Mouse (Mus musculus): ENCODE measurements around the gene Hmgxb4.
A peak's percentile ranks its signal among the peaks of the same experiment; 100 is the strongest.
"Not testable (repeated sequence)": the region's sequence is repeated elsewhere in the genome, so short reads cannot be mapped to it uniquely, and the experiment has no call there.

Gene Hmgxb4

DNA sequence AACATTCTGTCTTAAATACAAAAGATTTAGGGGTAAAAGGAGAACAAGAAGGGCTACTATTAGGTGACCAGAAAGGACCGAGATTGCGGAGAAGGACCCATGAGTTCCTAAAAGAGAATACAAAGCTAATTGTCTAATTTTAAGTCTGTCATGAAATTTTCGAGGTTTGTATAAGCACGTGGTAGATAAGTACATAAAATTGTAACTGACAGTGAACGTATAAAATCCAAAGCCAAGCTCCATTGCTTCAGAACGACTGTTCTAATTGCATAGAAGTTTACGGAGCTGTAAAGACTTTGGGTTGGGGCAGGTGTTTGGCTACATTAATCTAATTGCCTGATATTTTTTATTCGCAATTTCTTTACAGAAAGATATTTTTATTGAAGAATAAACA, at the start of gene Hmgxb4:
TSS of gene Hmgxb4 (plus strand) at position 276 of the 394 bp plus-strand sequence.
- no peak for DNase-seq (ENCODE audit: low read depth in 2 of 2, low spot score in 2 of 2)

DNA sequence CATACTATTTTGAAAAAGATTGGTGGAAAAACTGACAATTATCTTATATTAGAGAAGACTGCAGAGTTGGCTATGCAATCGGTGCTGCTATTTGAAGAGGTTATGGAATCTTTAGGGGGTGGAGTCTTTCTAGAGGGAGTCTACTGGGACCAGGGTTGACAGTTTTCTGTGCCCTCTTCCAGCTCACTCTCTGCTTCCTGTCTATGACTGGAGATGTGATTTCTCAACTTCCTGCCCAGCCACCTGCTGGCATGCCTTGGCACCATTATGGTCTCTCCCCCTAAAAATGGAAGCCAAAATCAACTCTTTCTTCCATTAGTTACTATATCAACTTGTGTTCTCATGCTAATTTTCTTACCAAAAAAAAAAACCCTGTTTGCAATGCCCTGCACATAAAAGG, 43.7 kb upstream of the Hmgxb4 start:
- DNase-seq (ENCODE audit: low read depth in 2 of 2, low spot score in 2 of 2), result no peak

DNA sequence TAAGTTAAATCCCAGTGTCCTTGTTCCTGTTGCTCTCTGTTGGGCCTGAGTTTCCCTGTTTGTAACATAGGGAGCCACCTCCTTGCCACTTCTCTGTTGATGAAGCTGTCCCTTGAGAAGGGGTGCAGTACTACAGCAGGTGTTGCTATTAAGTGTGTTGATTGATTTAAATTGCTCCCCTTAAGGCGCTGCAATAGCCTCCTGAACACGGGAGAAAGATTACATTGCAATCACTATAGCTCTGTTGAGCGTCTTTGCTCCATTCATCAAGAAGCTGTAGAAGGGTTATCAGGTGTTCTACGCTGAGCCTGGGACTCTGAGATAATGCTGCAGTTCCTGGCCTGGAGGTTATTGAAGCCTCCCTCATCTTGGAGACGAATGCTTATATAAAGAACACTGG, 29.2 kb upstream of the Hmgxb4 start:
- no peak for DNase-seq (ENCODE audit: low read depth in 2 of 2, low spot score in 2 of 2)

DNA sequence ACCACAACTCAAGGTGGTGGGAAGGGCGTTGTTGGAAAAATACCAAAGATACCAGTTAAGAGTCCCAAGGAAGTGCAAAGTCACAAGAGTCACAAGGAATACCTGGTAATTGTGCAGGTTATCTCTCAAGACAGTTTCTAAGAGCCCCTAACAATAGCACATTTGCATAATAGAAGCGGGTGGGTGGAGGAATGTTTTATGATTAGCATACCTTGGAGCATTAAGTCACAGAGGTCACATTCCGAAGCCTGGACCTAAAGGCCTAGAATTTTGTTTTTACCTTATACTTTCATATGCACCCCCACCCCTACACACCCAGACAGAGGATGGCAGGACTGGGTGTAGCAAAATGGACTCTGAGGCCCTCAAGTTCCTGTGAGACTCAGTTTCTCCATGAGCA, 22.9 kb upstream of the Hmgxb4 start:
- DNase-seq (ENCODE audit: low read depth in 2 of 2, low spot score in 2 of 2), result not testable (repeated sequence)

DNA sequence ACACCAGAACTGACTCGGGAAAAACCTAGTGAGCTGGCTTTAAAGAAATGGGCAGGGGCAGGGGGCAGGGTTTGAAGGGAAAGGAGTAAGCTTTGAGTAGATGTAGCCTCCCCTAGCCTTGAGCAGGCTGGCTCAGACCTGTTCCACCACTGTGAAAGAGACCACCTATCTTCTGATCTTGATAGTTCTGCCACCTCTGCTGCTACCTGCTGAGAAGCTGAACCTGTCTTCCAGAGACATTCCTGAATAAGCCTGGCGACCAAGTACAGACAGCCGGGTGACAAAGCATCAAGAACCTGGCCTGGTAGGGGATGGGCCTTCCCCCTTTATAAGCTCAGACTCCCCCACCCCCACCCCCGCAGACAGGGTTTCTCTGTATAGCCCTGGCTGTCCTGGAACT, 21.5 kb upstream of the Hmgxb4 start:
- no peak for DNase-seq (ENCODE audit: low read depth in 2 of 2, low spot score in 2 of 2)

DNA sequence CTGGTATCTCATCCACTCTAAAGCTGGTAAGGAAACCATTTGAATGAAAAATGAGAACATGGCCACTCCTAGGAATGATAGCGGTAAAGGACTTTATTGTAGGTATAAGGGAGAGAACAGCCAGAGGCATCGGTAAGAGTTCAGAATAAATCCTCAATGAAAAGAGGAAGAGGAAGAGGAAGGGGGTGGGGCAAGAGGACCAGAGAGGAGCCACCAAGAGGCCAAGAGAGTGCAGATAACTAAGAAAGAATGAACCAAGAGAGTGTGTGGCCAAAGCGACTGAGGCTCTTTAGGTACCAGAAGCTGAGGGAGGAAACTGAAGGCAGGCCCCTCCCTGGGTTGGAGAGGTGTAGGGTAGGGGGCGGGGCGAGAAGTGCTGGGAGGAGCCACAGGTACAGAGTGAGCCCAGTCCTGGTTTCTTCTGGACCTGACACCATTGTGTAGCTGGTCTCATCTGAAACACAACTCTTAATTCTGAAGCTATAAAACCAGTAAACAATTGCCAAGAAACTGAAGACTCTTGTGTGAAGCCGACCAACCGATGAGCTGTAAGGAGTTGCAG, 20.8 kb upstream of the Hmgxb4 start:
- DNase-seq (ENCODE audit: low read depth in 2 of 2, low spot score in 2 of 2), result no peak

DNA sequence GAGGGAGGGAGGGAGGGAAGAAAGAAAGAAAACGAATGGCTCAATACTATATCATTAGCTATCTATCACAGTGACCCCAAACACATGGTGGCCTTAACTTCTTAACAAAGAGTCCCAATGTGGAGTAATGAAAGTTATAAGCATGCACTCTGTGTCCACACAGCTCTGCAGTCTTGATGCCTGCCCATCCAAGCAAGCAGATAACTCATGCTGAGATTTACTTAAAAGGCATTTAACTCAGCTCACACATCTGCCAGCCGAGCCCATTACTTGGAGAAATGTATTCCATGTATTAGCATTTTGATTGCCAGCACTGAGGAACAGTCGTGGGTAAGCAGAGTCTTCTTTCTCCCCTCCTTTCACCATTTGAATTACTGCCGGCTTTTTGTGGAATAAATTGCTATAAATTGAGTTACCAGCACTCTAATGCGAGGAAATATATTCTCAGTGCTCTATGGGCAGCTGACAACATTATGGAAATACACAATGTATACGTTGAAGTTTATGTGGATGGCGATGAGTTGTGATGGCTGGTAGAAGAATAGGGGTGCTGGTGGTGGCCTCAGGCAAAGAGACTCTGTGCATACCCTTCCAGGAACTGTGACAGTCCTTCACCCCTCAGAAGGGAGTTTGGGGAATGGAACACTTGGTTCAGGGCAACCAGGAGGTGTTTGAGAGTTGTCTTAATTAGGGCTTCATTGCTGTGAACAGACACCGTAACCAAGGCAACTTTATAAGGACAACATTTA, 19.9 kb upstream of the Hmgxb4 start:
- no peak for DNase-seq (ENCODE audit: low read depth in 2 of 2, low spot score in 2 of 2)

DNA sequence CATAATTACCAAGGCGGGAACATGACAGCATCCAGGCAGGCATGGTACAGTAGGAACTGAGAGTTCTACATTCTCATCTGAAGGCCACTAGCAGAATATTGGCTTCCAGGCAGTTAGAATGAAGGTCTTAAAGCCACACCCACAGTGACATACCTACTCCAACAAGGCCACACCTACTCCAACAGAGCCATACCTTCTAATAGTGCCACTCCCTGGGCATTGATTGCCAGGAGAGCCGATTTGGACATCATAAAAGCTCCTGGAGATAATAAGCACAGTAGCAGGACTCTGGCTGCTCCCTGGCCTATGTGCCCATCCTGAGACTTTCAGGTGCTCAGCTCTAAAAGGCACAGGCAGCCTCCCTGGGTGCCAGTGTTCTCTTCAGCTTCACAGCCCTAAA, 19.3 kb upstream of the Hmgxb4 start:
- no peak for DNase-seq (ENCODE audit: low read depth in 2 of 2, low spot score in 2 of 2)

DNA sequence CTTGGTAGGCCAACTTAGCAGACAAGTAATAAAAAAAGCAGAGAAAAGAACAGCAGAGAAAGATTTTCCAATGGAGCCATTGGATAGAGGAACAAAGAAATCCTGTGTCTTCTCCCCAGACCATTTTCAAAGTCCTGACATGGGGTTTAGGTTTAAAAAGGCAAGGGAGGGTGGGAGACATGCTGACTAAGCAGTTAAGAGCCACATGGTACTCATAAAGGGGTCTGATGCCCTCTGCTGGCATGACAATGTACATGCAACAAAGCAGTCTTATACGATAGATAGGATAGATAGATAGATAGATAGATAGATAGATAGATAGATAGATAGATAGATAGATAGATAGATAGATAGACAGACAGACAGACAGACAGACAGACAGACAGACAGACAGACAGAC, 15.7 kb upstream of the Hmgxb4 start:
- no peak for DNase-seq (ENCODE audit: low read depth in 2 of 2, low spot score in 2 of 2)

DNA sequence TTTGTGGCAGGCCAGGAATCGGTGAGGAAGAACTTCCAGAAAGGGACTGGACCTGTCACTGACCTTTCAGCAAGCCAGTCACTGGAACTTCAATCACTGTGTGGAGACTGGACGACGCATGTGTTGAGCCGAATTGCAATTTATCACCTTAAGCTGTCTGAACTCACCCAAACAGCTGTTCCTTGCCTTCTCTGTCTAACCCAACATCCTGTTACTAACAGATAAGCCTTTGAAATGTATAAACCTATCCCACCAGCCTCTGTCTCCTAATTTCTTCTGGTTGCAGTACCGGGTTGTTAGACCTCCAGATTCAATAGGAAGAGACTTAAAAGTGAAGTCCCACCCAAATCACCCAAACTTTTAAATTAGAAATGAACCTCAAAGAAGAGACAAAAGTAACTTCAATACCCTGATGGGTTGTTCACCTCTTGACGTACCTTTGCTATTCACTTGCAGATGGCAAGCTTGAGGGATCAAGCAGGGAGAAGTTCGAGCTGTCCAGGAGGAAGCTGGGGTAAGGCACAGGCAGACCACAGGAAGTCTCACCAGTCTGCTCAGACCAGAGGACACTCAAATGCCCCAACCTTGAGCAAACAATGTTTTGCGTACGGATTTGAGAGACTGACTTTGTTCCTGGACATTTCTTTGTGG, 13.0 kb upstream of the Hmgxb4 start:
- no peak for DNase-seq (ENCODE audit: low read depth in 2 of 2, low spot score in 2 of 2)

DNA sequence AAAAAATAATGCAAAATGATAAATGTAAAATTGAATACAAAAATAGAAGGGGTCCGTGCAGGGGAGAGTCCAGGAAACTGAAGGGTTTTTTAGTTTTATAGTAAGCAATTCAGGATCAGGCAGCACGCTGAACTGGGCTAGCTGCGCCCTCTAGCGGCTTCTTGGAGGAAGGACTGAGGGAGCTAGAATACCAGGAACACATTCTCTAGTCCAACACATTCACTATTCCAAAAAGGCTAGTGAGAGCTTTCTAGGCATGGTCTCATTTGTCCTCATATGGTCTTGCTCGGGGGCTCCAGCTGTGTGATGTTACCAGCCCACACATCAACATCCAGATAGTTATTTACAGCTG, 12.5 kb upstream of the Hmgxb4 start:
- peak; percentile 27 to 42 for DNase-seq (ENCODE audit: low read depth in 2 of 2, low spot score in 2 of 2)

DNA sequence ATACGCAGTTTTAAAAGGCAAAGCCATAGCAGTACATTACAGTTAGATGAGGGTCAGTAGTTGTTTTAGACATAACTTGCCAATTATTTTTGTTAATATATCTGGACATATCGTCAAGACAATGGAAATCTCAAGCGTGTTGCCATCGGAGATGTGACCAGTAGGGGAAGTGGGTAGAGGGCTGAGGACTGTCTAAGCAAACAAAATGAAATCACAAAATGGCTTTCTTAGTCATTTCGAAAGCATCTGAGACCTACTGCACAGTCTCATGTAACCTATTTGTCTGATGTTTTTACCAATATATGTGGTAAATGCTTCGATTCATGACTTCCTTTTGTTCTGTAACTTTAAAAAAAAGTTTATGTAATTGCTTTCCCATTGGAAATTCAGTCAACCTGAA, 11.3 kb upstream of the Hmgxb4 start:
- DNase-seq (ENCODE audit: low read depth in 2 of 2, low spot score in 2 of 2), result no peak

DNA sequence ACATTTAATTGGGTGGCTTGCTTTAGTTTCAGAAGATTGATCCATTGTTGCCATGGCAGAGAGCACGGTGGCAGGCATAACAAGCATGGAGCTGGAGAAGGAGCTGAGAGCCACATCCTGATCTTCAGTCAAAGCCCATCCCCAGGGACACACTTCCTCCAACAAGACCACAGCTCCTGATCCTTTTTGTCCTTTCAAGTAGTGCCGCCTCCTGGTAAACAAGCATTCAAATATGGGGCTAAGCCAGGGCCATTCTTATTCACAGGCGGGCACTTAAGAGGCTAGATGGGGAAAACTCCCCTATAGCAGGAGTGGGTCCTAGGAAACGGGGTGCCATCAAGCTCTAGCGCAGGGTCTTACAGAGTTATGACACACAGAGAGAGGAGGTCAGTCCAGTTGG, 5.7 kb upstream of the Hmgxb4 start:
- no peak for DNase-seq (ENCODE audit: low read depth in 2 of 2, low spot score in 2 of 2)

DNA sequence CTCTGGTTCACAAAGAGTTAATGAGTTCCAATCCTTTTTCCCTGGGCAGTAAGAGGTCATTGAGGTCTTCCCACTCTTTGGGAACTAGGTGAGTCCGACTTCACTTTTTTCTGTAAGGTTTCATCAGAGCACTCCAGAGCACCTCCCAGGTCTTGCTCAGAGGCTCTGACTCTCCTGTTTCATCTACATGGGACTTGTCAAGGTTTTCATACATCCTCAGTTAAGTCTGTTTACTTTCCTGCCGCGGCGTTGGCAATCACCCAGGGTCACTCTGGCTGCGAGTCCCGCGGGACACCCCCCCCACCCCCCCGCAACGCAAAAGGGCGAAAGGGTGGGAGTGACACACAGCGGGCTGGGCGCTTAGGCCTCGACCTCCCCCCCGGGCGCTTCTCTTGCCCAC, 3.1 kb upstream of the Hmgxb4 start:
- DNase-seq (ENCODE audit: low read depth in 2 of 2, low spot score in 2 of 2), result no peak

DNA sequence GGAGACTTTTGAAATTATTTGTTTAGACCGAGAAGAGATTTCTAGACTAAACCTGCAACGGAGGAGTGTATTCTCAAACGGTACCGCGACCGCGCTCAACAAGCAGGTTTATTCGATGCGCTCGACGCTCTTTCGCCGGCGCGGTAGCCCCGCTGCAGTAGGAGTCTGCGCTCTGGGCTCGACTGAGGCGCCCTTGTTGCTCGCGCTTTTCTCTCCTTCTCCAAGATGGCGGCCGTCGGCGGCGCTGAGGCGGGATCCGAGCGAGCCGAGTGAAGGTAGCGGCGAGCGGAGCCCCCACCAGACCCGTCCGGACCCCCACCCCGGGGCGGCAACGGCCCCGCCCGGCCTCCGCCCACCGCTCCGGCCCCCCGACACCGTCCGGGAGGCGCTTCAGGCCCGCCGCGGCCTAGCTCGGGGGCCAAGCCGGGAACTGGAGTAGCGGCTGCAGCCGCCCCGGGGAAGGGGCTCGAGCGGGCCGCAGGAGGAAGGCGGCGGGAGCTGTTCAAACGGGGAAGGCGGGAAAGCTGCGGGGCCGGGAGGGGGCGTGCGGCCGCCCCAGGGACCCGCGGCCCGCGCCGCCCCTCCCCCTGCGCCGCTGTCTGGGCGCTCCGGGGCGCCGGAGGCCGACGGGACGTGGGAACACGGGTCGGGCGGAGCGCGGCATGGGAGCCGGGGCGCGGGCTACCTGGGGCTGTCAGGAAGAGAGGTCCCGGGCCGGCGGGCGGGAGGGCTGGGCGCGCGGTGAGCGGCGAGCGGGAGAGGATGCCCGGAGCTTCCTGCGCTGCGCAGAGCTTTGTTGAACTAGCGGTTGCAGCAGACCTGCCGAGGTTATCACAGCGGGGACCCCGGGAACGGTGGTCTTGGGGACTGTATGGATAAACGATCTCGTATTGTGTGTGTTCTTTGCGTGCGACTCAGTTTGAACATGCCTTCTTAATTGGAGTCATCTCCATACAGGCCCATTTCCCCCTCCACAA, 607 bp downstream of the Hmgxb4 start:
- peak; percentile 75 to 79 for DNase-seq (ENCODE audit: low read depth in 2 of 2, low spot score in 2 of 2)

DNA sequence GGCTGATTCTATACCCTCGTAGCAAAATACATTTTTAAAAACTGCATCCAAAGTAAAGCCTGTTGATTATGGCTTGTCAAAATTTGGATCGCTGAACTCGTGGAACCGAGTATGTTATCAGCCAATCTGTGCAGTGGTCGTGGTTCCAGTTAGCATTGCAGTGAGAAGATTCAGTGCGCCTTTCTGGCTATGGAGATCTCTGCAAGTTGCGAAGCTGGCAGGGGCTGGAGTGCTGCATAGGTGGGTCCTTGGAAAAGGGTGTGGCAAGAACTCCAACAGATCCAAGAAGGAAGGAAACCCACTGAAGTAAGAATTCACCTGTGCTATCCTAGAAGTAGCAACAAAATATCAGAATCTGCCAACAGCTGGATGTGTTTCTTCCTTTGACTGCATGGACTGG, 1.4 kb downstream of the Hmgxb4 start:
- DNase-seq (ENCODE audit: low read depth in 2 of 2, low spot score in 2 of 2), result no peak

DNA sequence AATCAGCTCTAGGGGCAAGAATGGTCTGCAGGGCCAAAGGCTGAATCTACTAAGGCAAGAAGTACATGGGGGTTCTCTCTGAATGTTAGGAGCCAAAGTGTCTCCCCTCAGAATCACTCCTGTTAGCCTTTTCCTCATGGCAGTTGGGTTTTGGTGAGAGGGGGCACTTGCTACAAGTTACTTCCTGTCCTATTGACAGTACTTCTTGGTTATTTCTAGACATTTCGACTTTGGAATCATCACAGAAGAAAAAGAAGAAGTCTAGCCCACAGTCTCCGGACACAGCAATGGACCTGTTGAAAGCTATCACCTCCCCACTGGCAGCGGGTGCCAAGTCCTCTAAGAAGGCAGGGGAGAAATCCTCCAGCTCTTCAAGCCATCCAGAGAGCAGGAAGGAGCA, 7.3 kb downstream of the Hmgxb4 start:
- DNase-seq (ENCODE audit: low read depth in 2 of 2, low spot score in 2 of 2), result no peak

DNA sequence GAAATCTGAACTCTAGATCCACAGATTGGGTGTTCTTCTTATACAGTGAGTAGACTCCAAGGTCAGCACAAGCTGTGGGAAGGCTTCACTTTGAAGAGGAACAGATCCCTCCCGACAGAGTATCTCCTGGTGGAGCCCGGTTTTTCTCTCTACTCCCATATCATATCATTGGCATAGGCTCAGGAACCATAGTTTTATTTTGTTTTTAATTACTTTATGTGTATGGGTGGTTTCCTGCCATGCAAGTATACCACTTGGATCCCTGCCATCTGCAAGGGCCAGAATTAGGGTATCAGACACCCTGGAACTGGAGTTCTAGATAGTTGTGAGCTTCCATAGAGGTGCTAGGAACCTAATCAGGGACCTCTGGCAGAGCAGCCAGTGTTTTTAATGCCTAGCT, 15.7 kb downstream of the Hmgxb4 start:
- no peak for DNase-seq (ENCODE audit: low read depth in 2 of 2, low spot score in 2 of 2)

DNA sequence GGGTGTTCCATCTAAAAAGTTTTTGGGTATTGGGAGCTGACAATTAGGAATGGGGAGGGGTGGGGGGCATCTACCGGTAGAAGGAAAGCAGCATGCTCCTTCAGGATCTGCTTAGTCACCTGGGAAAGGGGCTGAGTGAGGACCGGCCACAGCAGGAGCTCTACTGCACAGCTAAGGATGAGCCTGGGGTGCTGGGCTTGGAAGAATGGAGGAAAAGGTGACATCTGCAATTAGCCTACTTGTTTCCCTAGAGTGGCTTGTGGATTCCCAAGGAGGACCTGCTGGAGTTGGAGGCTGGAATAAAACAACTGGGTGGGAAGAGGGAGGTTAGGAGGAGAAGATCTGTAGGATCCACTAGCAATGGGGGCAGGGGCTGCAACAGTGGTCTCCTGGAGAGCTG, 20.4 kb downstream of the Hmgxb4 start:
- no peak for DNase-seq (ENCODE audit: low read depth in 2 of 2, low spot score in 2 of 2)

DNA sequence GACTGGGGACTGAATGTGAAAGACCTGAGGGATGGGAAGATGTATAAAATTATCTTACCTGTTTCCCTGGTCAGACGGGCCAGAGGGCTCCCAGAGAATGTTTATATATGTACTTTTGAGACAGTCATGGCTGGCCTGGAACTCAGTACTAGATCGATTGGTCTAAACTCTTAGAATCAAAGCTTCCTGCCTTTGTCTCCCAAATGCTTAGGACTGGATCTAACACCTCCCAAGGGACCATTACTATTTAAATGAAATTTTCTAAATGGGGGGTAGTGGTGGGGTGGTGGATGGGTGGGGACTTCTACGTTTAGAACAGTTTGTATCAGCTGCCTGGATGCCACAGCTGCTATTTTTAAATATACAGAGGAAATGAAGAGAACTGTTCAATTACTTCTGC, 20.8 kb downstream of the Hmgxb4 start:
- DNase-seq (ENCODE audit: low read depth in 2 of 2, low spot score in 2 of 2), result no peak

DNA sequence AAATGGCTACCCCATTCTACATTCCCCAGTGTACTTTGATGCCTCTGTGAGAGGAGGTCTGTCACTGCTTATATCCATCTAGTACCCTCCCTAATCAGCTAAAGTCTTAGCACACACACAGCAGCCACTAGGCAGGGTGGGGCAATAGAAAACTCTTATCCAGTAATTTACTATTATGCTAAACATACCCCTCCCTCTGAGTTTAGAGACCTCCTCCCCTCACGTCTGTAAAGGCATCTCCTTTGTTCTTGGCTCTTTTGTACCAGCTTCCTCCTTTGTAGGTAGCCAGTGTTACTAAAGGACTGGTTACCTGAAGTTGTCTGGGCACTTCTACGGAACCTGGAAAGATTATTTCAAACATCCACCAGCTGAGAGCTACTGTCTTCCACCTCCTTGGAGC, 22.8 kb downstream of the Hmgxb4 start:
- DNase-seq (ENCODE audit: low read depth in 2 of 2, low spot score in 2 of 2), result no peak

DNA sequence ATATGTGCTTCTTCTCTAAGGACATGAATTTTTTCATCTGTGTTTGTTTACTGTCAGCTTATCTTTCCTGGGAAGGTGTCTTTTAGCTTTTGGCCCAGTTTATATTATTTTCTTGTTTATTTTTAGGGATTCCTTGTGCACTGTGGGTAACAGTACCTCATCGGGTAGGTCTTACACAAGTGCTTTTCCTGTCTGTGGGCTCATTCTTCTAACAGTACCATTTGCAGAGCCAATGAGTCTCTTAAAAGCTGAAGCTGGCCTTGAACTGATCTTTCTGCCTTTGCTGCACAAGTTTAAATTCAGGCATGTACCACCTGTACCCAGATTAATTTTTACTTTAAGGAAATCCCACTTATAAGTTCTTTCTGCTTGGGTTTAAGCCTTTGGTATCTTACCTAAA, 23.3 kb downstream of the Hmgxb4 start:
- no peak for DNase-seq (ENCODE audit: low read depth in 2 of 2, low spot score in 2 of 2)
